16 mouse cellular contexts compared by ENCODE assay signal in genomic region chr17:34363676-34364310, GRCm38 (mm10). TPM values are rescaled to one million over a fixed set of nuclear protein-coding genes. Genes with fewer than 3 reads are reported as not detected.
"Had no signal": no experiment of that assay in that cellular context is flagged by ENCODE, and none has a peak within 500 bp of the region (broad histone marks: within the 10 kb centered on the region; RNA-seq: fewer than 3 reads in every experiment).

No protein-coding gene starts in this region.

- H3K36me3 ChIP-seq: limb, embryonic 12.5 days; lung, embryonic 15.5 days; midbrain, embryonic 13.5 days; stomach, embryonic 15.5 days had no signal

- H3K4me1 ChIP-seq: limb, embryonic 12.5 days; lung, embryonic 15.5 days; midbrain, embryonic 13.5 days; stomach, embryonic 15.5 days had no signal

- H3K4me2 ChIP-seq: limb, embryonic 12.5 days; lung, embryonic 15.5 days; midbrain, embryonic 13.5 days; stomach, embryonic 15.5 days had no signal

- H3K27me3 ChIP-seq: limb, embryonic 12.5 days; lung, embryonic 15.5 days; midbrain, embryonic 13.5 days had no signal

- H3K27ac ChIP-seq: limb, embryonic 12.5 days; lung, embryonic 15.5 days; midbrain, embryonic 13.5 days; stomach, embryonic 15.5 days had no signal

- H3K4me3 ChIP-seq: limb, embryonic 12.5 days; lung, embryonic 15.5 days; midbrain, embryonic 13.5 days; stomach, embryonic 15.5 days had no signal

- H3K9ac ChIP-seq: limb, embryonic 12.5 days; lung, embryonic 15.5 days; midbrain, embryonic 13.5 days; stomach, embryonic 15.5 days had no signal

- H3K9me3 ChIP-seq: limb, embryonic 12.5 days; lung, embryonic 15.5 days; midbrain, embryonic 13.5 days; stomach, embryonic 15.5 days had no signal

- DNase-seq: kidney, adult 11 months; kidney, adult 9 months; kidney, postnatal 14 days; layer of hippocampus, postnatal 36 days; liver; lung, postnatal 14 days; right cerebral cortex, postnatal 25 days; thymus, postnatal 4 days had no signal

- ATAC-seq: midbrain, embryonic 13.5 days had no signal

RNA-seq across cellular contexts. Expression of gene Btnl2, which starts 9.2 kb away (rescaled TPM):
- polyA plus RNA-seq: limb, embryonic 12.5 days; midbrain, embryonic 13.5 days; midbrain, postnatal 0 days; neural tube, embryonic 14.5 days had no signal

RNA-seq across cellular contexts. Expression of gene Btnl1, which starts 13.1 kb away (rescaled TPM):
- polyA plus RNA-seq: limb, embryonic 12.5 days; lung, embryonic 15.5 days; midbrain, embryonic 13.5 days; midbrain, postnatal 0 days; neural tube, embryonic 14.5 days had no signal

RNA-seq across cellular contexts. Expression of gene BC051142, which starts 34.8 kb away (rescaled TPM):
- polyA plus RNA-seq: small intestine, adult 2 months had no signal

RNA-seq across cellular contexts. Expression of gene H2-Eb2, which starts 38.3 kb away (rescaled TPM):
- polyA plus RNA-seq: liver, embryonic 16.5 days; midbrain, embryonic 13.5 days; stomach, embryonic 15.5 days had no signal
